ENCODE assay signal across 8 mouse cellular contexts in genomic region chr2:27572928-27573627, GRCm38 (mm10). TPM values are rescaled to one million over a fixed set of nuclear protein-coding genes. Genes with fewer than 3 reads are reported as not detected.
DNase-seq lines count a peak whose midpoint lies in the region; ATAC-seq and TF ChIP-seq lines count a peak whose summit lies in the region.

No protein-coding gene starts in this region.

- peak overlapping the region; percentile 77; the same call in 1 of the 2 replicates for H3K27ac ChIP-seq in brown adipose tissue, adult 24 weeks (replicated peaks; ENCODE audit: low read depth, low read length)
- peak overlapping the region; percentile 83 for H3K27ac ChIP-seq in hindbrain, embryonic 14.5 days
- H3K27ac ChIP-seq in small intestine, adult 2 months (ENCODE audit: insufficient read depth, low read depth, low read length): 0 out of 2 replicates have a peak overlapping the region, but pooled peaks have one; percentile 53

- peaks cover 13% of the 10 kb centered on the region for H3K27me3 ChIP-seq in hindbrain, embryonic 14.5 days (ENCODE audit: control insufficient read depth, insufficient read depth, low read length)
- H3K27me3 ChIP-seq in small intestine, adult 2 months (ENCODE audit: control insufficient read depth, insufficient read depth, low read length): no peaks in the 10 kb centered on the region

- no peaks in the 10 kb centered on the region for H3K9me3 ChIP-seq in hindbrain, embryonic 14.5 days (ENCODE audit: control insufficient read depth, low read length)

- ATAC-seq in hindbrain, embryonic 14.5 days (ENCODE audit: low FRiP score): peak; percentile 93

- no peak overlapping the region for H3K4me3 ChIP-seq in brown adipose tissue, adult 24 weeks (ENCODE audit: insufficient read depth, low read depth, low read length)
- H3K4me3 ChIP-seq in hindbrain, embryonic 14.5 days (replicated peaks; ENCODE audit: low read length): no peak overlapping the region
- no peak overlapping the region for H3K4me3 ChIP-seq in small intestine, adult 2 months (ENCODE audit: low read depth, low read length)

- TF ChIP-seq CTCF in small intestine, adult 2 months (IDR thresholded peaks at IDR 0.05; ENCODE audit: extremely low read depth, insufficient read length, insufficient replicate concordance, low read depth, low read length): no peak

- TF ChIP-seq POLR2A in small intestine, adult 2 months (IDR thresholded peaks at IDR 0.05; ENCODE audit: low read depth, low read length): no peak

- peak; percentile 89 for DNase-seq in Muller cell, postnatal 12 days (ENCODE audit: inconsistent ontology term)
- peak; percentile 71 for DNase-seq in gastrocnemius, adult 18-20 months (ENCODE audit: low spot score)
- DNase-seq in hindbrain, embryonic 14.5 days (ENCODE audit: low spot score): peak; percentile 87
- peak; percentile 51 to 59 for DNase-seq in layer of hippocampus, postnatal 25 days (ENCODE audit: extremely low spot score in 1 of 2, low spot score in 1 of 2)
- DNase-seq in lung, postnatal 4 days: peak; percentile 87 to 91
- DNase-seq in thymus, adult 18-20 months: no peak

- peak overlapping the region; percentile 37 for H3K4me2 ChIP-seq in hindbrain, embryonic 14.5 days (replicated peaks)

- 23% methylated on average over 18 of the region's 18 CpGs for WGBS in hindbrain, embryonic 14.5 days
- WGBS in small intestine, adult 2 months: 18% methylated on average over 18 of the region's 18 CpGs

- H3K36me3 ChIP-seq in hindbrain, embryonic 14.5 days (replicated peaks; ENCODE audit: control insufficient read depth, insufficient read depth): no peaks in the 10 kb centered on the region
- no peaks in the 10 kb centered on the region for H3K36me3 ChIP-seq in small intestine, adult 2 months (ENCODE audit: control insufficient read depth, insufficient read depth, low read length)

- H3K9ac ChIP-seq in hindbrain, embryonic 14.5 days: no peak overlapping the region

- peaks cover 17% of the 10 kb centered on the region for H3K4me1 ChIP-seq in brown adipose tissue, adult 24 weeks (ENCODE audit: control insufficient read depth, insufficient read depth, insufficient read length, low read length)
- H3K4me1 ChIP-seq in hindbrain, embryonic 14.5 days (replicated peaks; ENCODE audit: control insufficient read depth, insufficient read depth, low read length): peaks cover 26% of the 10 kb centered on the region
- peaks cover 11% of the 10 kb centered on the region for H3K4me1 ChIP-seq in small intestine, adult 2 months (ENCODE audit: control insufficient read depth, insufficient read depth, insufficient read length, low read length)

RNA-seq across cellular contexts. Expression of gene Wdr5, which starts 58.1 kb away (rescaled TPM):
- polyA plus RNA-seq in brown adipose tissue, adult 24 weeks (2012; ENCODE audit: insufficient read depth, insufficient read length, missing spikeins): 10.2 and 14.6 TPM in 2 replicates
- total RNA-seq in gastrocnemius, adult 18-20 months (2021): 10 to 100 TPM; 16.8 to 18.1 TPM
- polyA plus RNA-seq in hindbrain, embryonic 14.5 days (2014; fragmentation: Nextera tagmentation; extraction: Ambion mirVana): 39.1 and 42.1 TPM in 2 replicates
- total RNA-seq in layer of hippocampus, postnatal 25 days (2021): 10 to 100 TPM; 27.6 to 32.6 TPM
- polyA plus RNA-seq in small intestine, adult 2 months (2012; rRNA removed): 12.2 and 22.6 TPM in 2 replicates

Comparison
In these comparisons a context has a peak if more than half of its experiments do, and no peak if none do; other contexts are left out.
1. DNase-seq: peak in Muller cell, postnatal 12 days (single experiment), gastrocnemius, adult 18-20 months (single experiment), hindbrain, embryonic 14.5 days (single experiment), layer of hippocampus, postnatal 25 days (2 of 2) and lung, postnatal 4 days (2 of 2); none in thymus, adult 18-20 months (0 of 2).
2. Peak in every context shown above with its lines, with median percentiles within 50 percentile points of each other: H3K27ac ChIP-seq.